Mouse (Mus musculus) lung, embryonic 15.5 days (tissue): Measurements from ENCODE around the gene Scgb1a1. TPM values are rescaled to one million over a fixed set of nuclear protein-coding genes. Genes with fewer than 3 reads are reported as not detected.

Experiments used
- polyA plus RNA-seq: library from polyadenylated mRNA; unstranded; fragments of >200 nt; fragmentation: Nextera tagmentation; extraction: Ambion mirVana; gene quantifications from 2 replicates; pipeline ENCODE4 v1.2.1, GENCODE M21; 2015

Scgb1a1 gene
- polyA plus RNA-seq, 1 experiment from 2014 or later = 8.7 TPM

Other genes starting within 250 kb of the Scgb1a1 start
- 1.6 and 2.5 TPM in 2 replicates for gene Gng3, start 248.8 kb downstream of the Scgb1a1 start, polyA plus RNA-seq
- 1.1 TPM in 2 replicates for gene Lrrn4cl, start 237.2 kb downstream of the Scgb1a1 start, polyA plus RNA-seq
- 153 and 158 TPM in 2 replicates for gene Ubxn1, start 216.5 kb downstream of the Scgb1a1 start, polyA plus RNA-seq
- gene Uqcc3, start 207.0 kb downstream of the Scgb1a1 start, polyA plus RNA-seq = 58.5 and 60.2 TPM in 2 replicates
- 70.5 and 72.7 TPM in 2 replicates for gene Lbhd1, start 204.2 kb downstream of the Scgb1a1 start, polyA plus RNA-seq
- gene Gm49403, start 204.0 kb downstream of the Scgb1a1 start, polyA plus RNA-seq = not detected in 2 replicates
- 81.5 and 93.7 TPM in 2 replicates for gene 1810009A15Rik, start 199.1 kb downstream of the Scgb1a1 start, polyA plus RNA-seq
- not detected in 2 replicates for gene Gm49416, start 199.0 kb downstream of the Scgb1a1 start, polyA plus RNA-seq
- 45.8 and 50.1 TPM in 2 replicates for gene Ints5, start 195.0 kb downstream of the Scgb1a1 start, polyA plus RNA-seq
- gene Ganab, start 189.9 kb downstream of the Scgb1a1 start, polyA plus RNA-seq = 122 and 123 TPM in 2 replicates
- 43.1 and 46.1 TPM in 2 replicates for gene B3gat3, start 167.6 kb downstream of the Scgb1a1 start, polyA plus RNA-seq
- gene Rom1, start 158.6 kb downstream of the Scgb1a1 start, polyA plus RNA-seq = 2.7 and 2.8 TPM in 2 replicates
- 30.8 and 35.6 TPM in 2 replicates for gene Eml3, start 158.4 kb downstream of the Scgb1a1 start, polyA plus RNA-seq
- 165 and 173 TPM in 2 replicates for gene Mta2, start 146.1 kb downstream of the Scgb1a1 start, polyA plus RNA-seq
- 28.4 and 29.7 TPM in 2 replicates for gene Tut1, start 134.1 kb downstream of the Scgb1a1 start, polyA plus RNA-seq
- 420 and 427 TPM in 2 replicates for gene Eef1g, start 120.9 kb downstream of the Scgb1a1 start, polyA plus RNA-seq
- gene Ahnak, start 98.7 kb downstream of the Scgb1a1 start, polyA plus RNA-seq = 24.7 and 25.6 TPM in 2 replicates
- gene Asrgl1, start 47.7 kb upstream of the Scgb1a1 start, polyA plus RNA-seq = 14.1 and 18.1 TPM in 2 replicates